Mouse (Mus musculus) CH12.LX (cell line): ENCODE measurements around the gene Sectm1a.

Experiments
- CTCF ChIP-seq, 2 experiments: IDR thresholded peaks in 1 of 2; conservative IDR thresholded peaks in 1 of 2; 2 replicates each; pipeline ENCODE4 v1.5.1; 2011 to 2012; ENCODE audit warnings: low read depth in 2 of 2, low read length in 2 of 2, improper control_type of control experiment in 1 of 2, inconsistent platforms in 1 of 2, mild to moderate bottlenecking in 1 of 2, moderate library complexity in 1 of 2
- EP300 ChIP-seq: IDR thresholded peaks from 2 replicates; pipeline ENCODE4 v1.6.1; 2011; ENCODE audit warnings: low read length, improper control_type of control experiment
- MXI1 ChIP-seq: IDR thresholded peaks from 2 replicates; pipeline ENCODE4 v1.6.1; 2011; ENCODE audit warnings: mild to moderate bottlenecking, low read depth, low read length, improper control_type of control experiment

- TF ChIP-seq MXI1 (no peak), EP300 (no peak), CTCF (conservative IDR thresholded peaks at IDR 0.05 in 1 of 2, IDR thresholded peaks at IDR 0.05 in 1 of 2; ENCODE audit: low read depth in 2 of 2, low read length in 2 of 2) (no peak)
Observed at GRCm38 (mm10) chr11:121082250-121082649, 1.2 kb upstream of the Sectm1a start.
